ENCODE assay signal across 18 mouse cellular contexts in the genomic region with DNA sequence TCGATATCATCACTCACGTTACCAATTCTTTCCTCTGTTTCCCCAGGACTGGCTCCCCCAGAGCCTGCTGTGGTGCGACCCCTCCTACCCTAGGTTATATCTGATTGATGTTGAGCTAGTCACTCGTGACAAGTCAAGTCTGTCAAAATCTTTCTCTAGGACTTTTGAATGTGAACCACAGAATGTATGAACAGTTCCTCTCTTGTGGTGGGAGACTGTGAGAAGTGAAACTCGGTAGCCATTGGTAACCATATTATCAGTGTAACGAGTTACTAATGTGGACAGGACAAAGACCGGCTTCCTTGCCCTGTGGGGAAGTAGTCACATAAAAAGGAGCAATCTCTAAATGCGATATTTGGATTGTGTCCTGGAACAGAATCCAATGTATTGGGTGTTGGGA. TPM values are rescaled to one million over a fixed set of nuclear protein-coding genes. Genes with fewer than 3 reads are reported as not detected.
DNase-seq lines count a peak whose midpoint lies in the region; ATAC-seq and TF ChIP-seq lines count a peak whose summit lies in the region.
"Had no signal": no experiment of that assay in that cellular context is flagged by ENCODE, and none has a peak within 500 bp of the region (broad histone marks: within the 10 kb centered on the region; RNA-seq: fewer than 3 reads in every experiment).

No protein-coding gene starts in this region.

- H3K27me3 ChIP-seq in liver, adult 2 months (ENCODE audit: control insufficient read depth, insufficient read depth, low read length), result no peaks in the 10 kb centered on the region
- H3K27me3 ChIP-seq: forebrain, embryonic 12.5 days; heart, embryonic 15.5 days; limb, embryonic 15.5 days; neural tube, embryonic 13.5 days had no signal

- H3K79me2 ChIP-seq in liver, adult 2 months (ENCODE audit: control insufficient read depth, insufficient read depth, low read length), result no peaks in the 10 kb centered on the region

- TF ChIP-seq POLR2A in liver, adult 2 months (IDR thresholded peaks at IDR 0.05; ENCODE audit: extremely low read depth, insufficient read depth, low read length), result no peak

- peaks cover 5% of the 10 kb centered on the region; the same call in 1 of the 2 replicates for H3K4me1 ChIP-seq in liver, adult 2 months (ENCODE audit: control insufficient read depth, insufficient read depth, low read length)
- H3K4me1 ChIP-seq: forebrain, embryonic 12.5 days; heart, embryonic 15.5 days; hindbrain, embryonic 10.5 days; midbrain, embryonic 10.5 days; neural tube, embryonic 13.5 days had no signal

- no peak for TF ChIP-seq CTCF in liver, adult 2 months (IDR thresholded peaks at IDR 0.05; ENCODE audit: low read depth, low read length)

- DNase-seq in liver, adult 2 months (ENCODE audit: extremely low read depth, low read depth, low spot score), result peak; percentile 43
- DNase-seq in liver, result no peak
- DNase-seq in spleen, postnatal 36 days (ENCODE audit: low spot score in 2 of 2), result peak; percentile 75 to 85
- no peak for DNase-seq in spleen, postnatal 4 days (ENCODE audit: low spot score in 2 of 2)
- DNase-seq in monocyte, adult 2 months (ENCODE audit: low read depth in 1 of 2, low spot score in 2 of 2), result peak; percentile 50 to 72
- DNase-seq in urinary bladder, postnatal 14 days (ENCODE audit: low spot score), result no peak
- DNase-seq: cerebellum, adult 9-10 months; lung, embryonic 14.5 days; thymus, postnatal 14 days had no signal

- no peak for ATAC-seq in megakaryocyte-erythroid progenitor cell, adult 5-6 weeks (replicated peaks; ENCODE audit: low FRiP score, low TSS enrichment, poor library complexity, severe bottlenecking)
- ATAC-seq: hindbrain, postnatal 0 days; intestine, postnatal 0 days had no signal

- no peak overlapping the region for H3K9ac ChIP-seq in liver, adult 2 months (ENCODE audit: low read depth, low read length)
- H3K9ac ChIP-seq: forebrain, embryonic 12.5 days; heart, embryonic 15.5 days; limb, embryonic 15.5 days; lung, embryonic 14.5 days; neural tube, embryonic 13.5 days had no signal

- H3K4me3 ChIP-seq in liver, adult 2 months (ENCODE audit: insufficient read depth, low read depth, low read length), result no peak overlapping the region
- H3K4me3 ChIP-seq: forebrain, embryonic 12.5 days; heart, embryonic 15.5 days; hindbrain, embryonic 10.5 days; limb, embryonic 15.5 days; midbrain, embryonic 10.5 days; neural tube, embryonic 13.5 days had no signal

- no peaks in the 10 kb centered on the region for H3K36me3 ChIP-seq in liver, adult 2 months (ENCODE audit: control insufficient read depth, insufficient read depth, low read length)
- H3K36me3 ChIP-seq: forebrain, embryonic 12.5 days; heart, embryonic 15.5 days; hindbrain, embryonic 10.5 days; limb, embryonic 15.5 days; midbrain, embryonic 10.5 days; neural tube, embryonic 13.5 days had no signal

- 90% methylated on average over 8 of the region's 8 CpGs for WGBS in liver, adult 2 months

- no peak overlapping the region for H3K27ac ChIP-seq in liver, adult 2 months (replicated peaks; ENCODE audit: insufficient read depth, low read depth, low read length)
- H3K27ac ChIP-seq: forebrain, embryonic 12.5 days; heart, embryonic 15.5 days; hindbrain, embryonic 10.5 days; hindbrain, postnatal 0 days; limb, embryonic 15.5 days; midbrain, embryonic 10.5 days; neural tube, embryonic 13.5 days had no signal

RNA-seq across cellular contexts. Expression of a gene that starts 47.2 kb away (rescaled TPM):
- total RNA-seq in liver, adult 2 months (2014; rRNA removed), result 18.0 and 21.8 TPM in 2 replicates
- polyA plus RNA-seq in liver, adult 2 months (2012; rRNA removed), result 6.4 and 6.7 TPM in 2 replicates
- total RNA-seq in megakaryocyte-erythroid progenitor cell, adult 5-6 weeks (2014; fragmentation: Nextera tagmentation), result 46.9 and 49.2 TPM in 2 replicates
- total RNA-seq in megakaryocyte-erythroid progenitor cell, adult 5-6 weeks (2017), result 104 and 109 TPM in 2 replicates

Comparison
In these comparisons a context has a peak if more than half of its experiments do, and no peak if none do; other contexts are left out.
1. DNase-seq: peak in liver, adult 2 months (single experiment), spleen, postnatal 36 days (2 of 2) and monocyte, adult 2 months (2 of 2); none in liver (single experiment), spleen, postnatal 4 days (0 of 2) and urinary bladder, postnatal 14 days (single experiment).